Mouse (Mus musculus) kidney, postnatal 0 days (tissue): ENCODE measurements at regions not wholly inside any gene's neighbourhood (a gene's known extent, or its start where the extent isn't known, plus 50 kb on each side); places are given as distances from the start of the nearest gene placed in this dataset.
"Not testable (repeated sequence)": the region's sequence is repeated elsewhere in the genome, so short reads cannot be mapped to it uniquely, and the experiment has no call there.

ENCODE experiments used
- ATAC-seq: fragments of 200-750 bp; cut with Nextera tagmentation; replicated peaks from 2 replicates; pipeline ENCODE4 v1.8.0; 2017; ENCODE audit warnings: low read depth, moderate number of reproducible peaks, moderate TSS enrichment, moderate library complexity; ENCODE audit not compliant: low FRiP score
- DNase-seq: peaks from one replicate; pipeline ENCODE4 v3.0.0-alpha.2; 2016; ENCODE audit warnings: low spot score
- H3K27ac ChIP-seq: fragments of 300-500 bp; sonication (generic); 2 replicates; pipeline ENCODE4 v1.5.1; 2014; ENCODE audit warnings: mild to moderate bottlenecking
- H3K27me3 ChIP-seq: fragments of 300-500 bp; sonication (generic); 2 replicates; pipeline ENCODE4 v1.6.1; 2014; ENCODE audit warnings: low read length, mixed read lengths; ENCODE audit not compliant: insufficient read depth
- H3K36me3 ChIP-seq: fragments of 300-500 bp; sonication (generic); 2 replicates; pipeline ENCODE4 v1.6.1; 2014; ENCODE audit warnings: low read length, mixed read lengths; ENCODE audit not compliant: insufficient read depth
- H3K4me1 ChIP-seq: fragments of 300-500 bp; sonication (generic); replicated peaks from 2 replicates; pipeline ENCODE4 v1.6.1; 2014; ENCODE audit warnings: antibody characterized with exemption, low read length, mixed read lengths; ENCODE audit not compliant: insufficient read depth
- H3K4me2 ChIP-seq: fragments of 300-500 bp; sonication (generic); 2 replicates; pipeline ENCODE4 v1.6.1; 2014; ENCODE audit warnings: mild to moderate bottlenecking, low read length, moderate library complexity, mixed read lengths
- H3K4me3 ChIP-seq: fragments of 300-500 bp; sonication (generic); replicated peaks from 2 replicates; pipeline ENCODE4 v1.5.1; 2014; ENCODE audit warnings: low read depth, low read length
- H3K9ac ChIP-seq: fragments of 300-500 bp; sonication (generic); 2 replicates; pipeline ENCODE4 v1.6.1; 2014; ENCODE audit warnings: low read depth, low read length
- H3K9me3 ChIP-seq: fragments of 300-500 bp; sonication (generic); replicated peaks from 2 replicates; pipeline ENCODE4 v1.6.1; 2016; ENCODE audit warnings: low read length, inconsistent platforms, mixed read lengths
- WGBS: fragments of 180-500 bp; shearing (Covaris S2); extraction: QIAGEN DNeasy Blood & Tissue Kit; methylation state at CpG from one replicate; pipeline ENCODE4 v1.1.7; 2014; 5-methylcytosine and 5-hydroxymethylcytosine counted together

DNA sequence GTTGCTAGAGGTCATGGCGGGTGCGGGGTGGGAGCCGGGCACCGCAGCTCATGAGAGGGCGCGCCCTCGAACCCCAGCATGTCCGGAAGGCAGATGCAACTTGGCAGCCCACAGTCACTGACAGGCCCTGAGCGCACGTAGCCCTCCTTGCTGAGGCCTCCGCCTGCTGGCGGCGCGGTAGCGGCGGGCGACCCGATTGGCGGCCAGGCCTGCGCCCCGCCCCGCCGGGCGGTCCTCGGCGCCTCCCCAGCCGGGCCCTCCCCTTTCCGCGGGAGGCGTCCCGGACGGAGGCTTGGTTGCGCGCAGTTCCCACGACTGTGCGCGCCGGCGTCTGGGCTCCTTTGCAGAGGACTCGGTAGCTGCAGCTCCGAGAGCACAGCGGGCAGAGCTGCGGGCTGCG is 301.9 kb downstream of the Hpcal1 start:
- Histone ChIP-seq H3K9ac (peak overlapping the region; percentile 40), H3K4me3 (peak overlapping the region; percentile 48), H3K4me2 (peak overlapping the region; percentile 61)
- WGBS = under 1% methylated on average over 44 of the region's 44 CpGs
- H3K27ac ChIP-seq, H3K9me3 ChIP-seq, H3K27me3 ChIP-seq, H3K4me1 ChIP-seq, H3K36me3 ChIP-seq: not testable (repeated sequence)
- ATAC-seq (peak; percentile 80; the same call in 1 of the 2 replicates), DNase-seq (peak; percentile 66)

GRCm38 (mm10) chr12:17993368-17993767 is 302.7 kb downstream of the Hpcal1 start:
- peak; percentile 0 for DNase-seq
- H3K4me1 ChIP-seq, H3K9me3 ChIP-seq, H3K27ac ChIP-seq, H3K9ac ChIP-seq, ATAC-seq, H3K36me3 ChIP-seq, H3K27me3 ChIP-seq: not testable (repeated sequence)
- 5% methylated on average over 21 of the region's 22 CpGs for WGBS
- Histone ChIP-seq H3K4me2 (peak overlapping the region; percentile 61), H3K4me3 (peak overlapping the region; percentile 48)
